Mouse (Mus musculus) lung, adult 18-20 months (tissue): ENCODE results near the gene Ttc36.
A peak's percentile ranks its signal among the peaks of the same experiment; 100 is the strongest.
"Not testable (repeated sequence)": the region's sequence is repeated elsewhere in the genome, so short reads cannot be mapped to it uniquely, and the experiment has no call there.

Source experiments
- DNase-seq, 2 experiments: peaks; one replicate each; pipeline ENCODE4 v3.0.0; 2022; ENCODE audit warnings: mixed read lengths in 2 of 2

The Ttc36 gene

DNA sequence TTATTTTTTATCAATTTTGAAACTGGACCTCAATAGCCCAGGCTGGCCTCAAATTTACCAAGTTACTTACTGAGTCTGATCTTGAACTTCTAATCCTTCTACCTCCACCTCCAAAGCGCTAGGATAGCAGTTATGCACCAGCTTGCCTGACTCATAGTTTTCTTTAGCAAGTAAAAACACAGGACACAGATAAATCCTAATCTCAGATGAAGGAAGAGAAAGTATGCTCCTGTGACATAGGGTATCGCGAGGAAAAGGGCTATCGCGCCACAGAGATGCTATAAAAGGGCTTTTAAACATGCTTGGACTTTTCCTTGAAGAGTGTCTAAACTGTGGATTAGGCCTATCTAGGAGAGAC, 30.5 kb downstream of the Ttc36 start:
- no peak for DNase-seq

DNA sequence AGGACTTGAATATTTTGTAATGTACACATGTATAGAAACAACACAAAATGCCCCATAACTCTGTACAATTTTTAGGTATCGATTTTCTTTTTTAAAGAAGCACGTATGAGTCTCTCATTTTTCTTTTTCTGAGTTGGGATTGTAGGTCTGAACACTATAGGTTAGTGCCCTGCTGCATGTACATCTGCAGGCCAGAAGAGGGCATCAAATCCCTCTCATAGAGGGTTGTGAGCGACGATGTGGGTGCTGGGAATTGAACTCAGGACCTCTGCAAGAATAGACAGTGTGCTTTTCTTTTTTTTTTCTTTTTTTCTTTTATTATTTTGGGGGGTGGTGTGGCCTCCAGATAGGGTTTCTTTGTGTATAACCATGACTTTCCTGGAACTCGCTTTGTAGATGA, 31.5 kb downstream of the Ttc36 start:
- no peak for DNase-seq

GRCm38 (mm10) chr9:44768029-44768394, 34.9 kb downstream of the Ttc36 start:
- not testable (repeated sequence) for DNase-seq

- DNase-seq = peak; percentile 82 to 85
Measured at GRCm38 (mm10) chr9:44767101-44768028, 35.5 kb downstream of the Ttc36 start, which contains the start of the genes Arcn1 and Ift46. Gene Arcn1, minus strand, starts transcription at chr9:44767845. Gene Ift46, plus strand, starts transcription at chr9:44767908.

- DNase-seq = no peak
Measured at GRCm38 (mm10) chr9:44760873-44761272, 42.0 kb downstream of the Ttc36 start.
